Mouse (Mus musculus): ENCODE measurements around the gene Irf2bpl.

DNA sequence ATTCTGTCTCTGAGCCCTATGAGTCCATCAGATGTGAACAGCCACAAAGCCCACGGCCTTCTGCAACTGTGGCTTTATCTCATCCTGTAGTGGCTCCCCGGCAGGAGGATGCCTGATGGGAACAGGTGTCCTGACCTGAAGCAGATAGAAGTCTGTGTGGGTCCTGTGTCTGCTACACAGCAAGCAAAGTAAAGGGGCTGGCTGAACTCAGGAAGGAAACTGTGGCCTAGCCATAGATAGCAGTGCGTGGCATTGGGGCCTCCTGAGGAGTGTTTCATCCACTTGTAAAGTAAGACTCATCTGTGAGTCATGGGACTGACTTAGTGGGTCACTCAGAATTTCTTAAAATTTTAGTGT is 50.2 kb downstream of the Irf2bpl start:
- TF ChIP-seq GATA1 (IDR thresholded peaks at IDR 0.05; ENCODE audit: borderline replicate concordance, low read length) (peak; percentile 95), FLI1 (IDR thresholded peaks at IDR 0.05; ENCODE audit: low read length) (peak; percentile 48; the same call in 1 of the 2 replicates)

Measured in megakaryocyte, embryonic 14.5 days (primary cell).